Mouse (Mus musculus): ENCODE measurements around the gene Elmo2.

DNA sequence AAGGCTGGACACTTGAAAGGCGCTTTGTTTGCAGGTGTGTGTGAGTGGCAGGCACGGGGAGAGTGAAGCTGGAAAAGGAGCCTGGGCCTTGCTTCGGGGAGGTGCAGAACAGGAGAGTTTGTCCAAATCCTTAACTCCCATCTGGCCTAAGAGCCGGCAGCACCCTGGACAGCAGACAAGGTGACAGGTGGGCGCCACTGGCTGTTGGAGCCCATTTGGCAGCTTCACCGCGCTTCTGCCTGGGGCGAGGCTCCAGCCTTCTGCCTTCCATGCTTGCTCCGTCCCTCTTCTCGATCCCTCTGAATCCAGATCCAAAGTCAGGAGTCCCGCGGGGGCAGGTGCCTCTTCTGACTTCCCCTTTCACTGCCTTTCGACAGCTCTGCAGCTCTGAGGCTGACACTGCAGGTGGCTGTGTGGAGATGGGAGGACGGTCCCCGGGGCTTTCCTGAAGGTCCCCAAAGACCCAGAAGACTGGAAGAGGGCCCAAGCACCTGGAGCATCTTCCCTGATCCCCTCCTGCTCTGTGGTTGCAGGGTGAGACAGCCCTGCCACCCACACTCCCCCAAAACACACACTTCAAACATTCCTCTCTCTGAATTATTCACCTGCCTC is 86.6 kb downstream of the Elmo2 start:
- no peak for TF ChIP-seq USF2 (IDR thresholded peaks at IDR 0.05; ENCODE audit: borderline replicate concordance in 1 of 2, insufficient read depth in 1 of 2, low read depth in 1 of 2, low read length in 2 of 2)
- TF ChIP-seq JUND (IDR thresholded peaks at IDR 0.05; ENCODE audit: low read depth, low read length) = no peak
- TF ChIP-seq CTCF (IDR thresholded peaks at IDR 0.05 in 2 of 3, conservative IDR thresholded peaks at IDR 0.05 in 1 of 3; ENCODE audit: control insufficient read depth in 1 of 3, insufficient read depth in 1 of 3, low read depth in 2 of 3, low read length in 3 of 3, poor library complexity in 1 of 3, severe bottlenecking in 1 of 3) = no peak
- no peak for TF ChIP-seq NELFE (IDR thresholded peaks at IDR 0.05; ENCODE audit: low read depth, low read length)
- no peak for TF ChIP-seq TAL1 (IDR thresholded peaks at IDR 0.05; ENCODE audit: low read length)
- TF ChIP-seq TBP (IDR thresholded peaks at IDR 0.05; ENCODE audit: low read depth, low read length) = no peak
- TF ChIP-seq POLR2A (IDR thresholded peaks at IDR 0.05; ENCODE audit: control insufficient read depth in 1 of 2, insufficient read depth in 1 of 2, low read depth in 1 of 2, low read length in 2 of 2, poor library complexity in 1 of 2) = no peak
- TF ChIP-seq ZC3H11A (IDR thresholded peaks at IDR 0.05; ENCODE audit: low read depth, low read length) = no peak

Data from MEL (cell line).